Mouse (Mus musculus): ENCODE measurements at regions not wholly inside any gene's neighbourhood (a gene's known extent, or its start where the extent isn't known, plus 50 kb on each side); places are given as distances from the start of the nearest gene placed in this dataset.
"Not testable (repeated sequence)": the region's sequence is repeated elsewhere in the genome, so short reads cannot be mapped to it uniquely, and the experiment has no call there.

- DNase-seq: peak; percentile 36
These were observed 83.9 kb upstream of the Gcfc2 start for GRCm38 (mm10) chr6:81839474-81840153.

- not testable (repeated sequence) for DNase-seq
These were observed 55.3 kb upstream of the Gcfc2 start for GRCm38 (mm10) chr6:81868207-81868606.

Measured in kidney, adult 9 months (tissue).